Mouse (Mus musculus) megakaryocyte, embryonic 14.5 days (primary cell): ENCODE data around the gene Tagln. TPM values are rescaled to one million over a fixed set of nuclear protein-coding genes. Genes with fewer than 3 reads are reported as not detected.

Source experiments
- H3K27me3 ChIP-seq: replicated peaks from 2 replicates; pipeline ENCODE3; 2012; ENCODE audit warnings: inconsistent platforms
- H3K36me3 ChIP-seq: replicated peaks from 2 replicates; pipeline ENCODE3; 2012; ENCODE audit warnings: low read length, inconsistent platforms, mixed read lengths
- H3K4me1 ChIP-seq: 2 replicates; pipeline ENCODE4 v1.6.1; 2012; ENCODE audit warnings: inconsistent platforms
- H3K4me3 ChIP-seq: replicated peaks from 2 replicates; pipeline ENCODE3; 2012; ENCODE audit warnings: moderate library complexity, mild to moderate bottlenecking, inconsistent platforms
- H3K9me3 ChIP-seq: 2 replicates; pipeline ENCODE4 v1.6.1; 2012; ENCODE audit warnings: inconsistent platforms
- FLI1 ChIP-seq: IDR thresholded peaks from 2 replicates; pipeline ENCODE4 v1.6.1; 2012; ENCODE audit warnings: low read length, inconsistent platforms, mixed read lengths
- GATA1 ChIP-seq: IDR thresholded peaks from 3 replicates; pipeline ENCODE4 v1.6.1; 2012; ENCODE audit warnings: mixed read lengths, low read length, inconsistent platforms, borderline replicate concordance
- polyA plus RNA-seq: library from polyadenylated mRNA; stranded (reverse); fragments of >175 nt; gene quantifications from 2 replicates; pipeline ENCODE4 v1.2.3, GENCODE M21; 2012; ENCODE audit warnings: low replicate concordance; ENCODE audit not compliant: insufficient read depth

The Tagln gene
- polyA plus RNA-seq, 1 experiment, result not detected

DNA sequence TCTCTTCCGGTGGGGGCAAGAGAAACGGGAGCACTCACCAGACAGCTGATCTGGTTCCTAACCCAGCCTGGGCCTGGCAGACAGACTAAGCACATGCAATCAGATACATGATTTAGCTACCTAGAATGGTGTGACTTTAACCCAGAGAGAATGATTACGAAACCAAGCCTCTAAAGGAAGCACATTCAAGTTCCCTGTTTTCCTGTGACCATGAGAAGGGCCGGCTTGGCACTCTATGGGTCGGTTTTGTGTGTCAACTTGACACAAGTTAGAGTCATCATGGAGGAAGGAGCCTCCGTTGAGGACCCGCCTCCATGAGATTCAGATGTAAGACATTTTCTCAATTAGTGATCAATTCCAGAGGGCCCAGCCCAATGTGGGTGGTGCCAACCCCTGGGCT is 23.8 kb upstream of the Tagln start:
- Histone ChIP-seq H3K4me1 (peaks cover 35% of the 10 kb centered on the region), H3K36me3 (peaks cover 54% of the 10 kb centered on the region), H3K27me3 (no peaks in the 10 kb centered on the region), H3K9me3 (no peaks in the 10 kb centered on the region), H3K4me3 (no peak overlapping the region)
- no peak for TF ChIP-seq GATA1
- TF ChIP-seq FLI1, result no peak

GRCm38 (mm10) chr9:45958851-45959250 is 23.0 kb upstream of the Tagln start:
- Histone ChIP-seq H3K4me3 (no peak overlapping the region), H3K27me3 (no peaks in the 10 kb centered on the region), H3K36me3 (peaks cover 46% of the 10 kb centered on the region), H3K9me3 (no peaks in the 10 kb centered on the region), H3K4me1 (peaks cover 41% of the 10 kb centered on the region)
- no peak for TF ChIP-seq GATA1
- no peak for TF ChIP-seq FLI1

- no peak overlapping the region for H3K4me3 ChIP-seq
- no peaks in the 10 kb centered on the region for H3K9me3 ChIP-seq
- H3K36me3 ChIP-seq, result peaks cover 44% of the 10 kb centered on the region
- peaks cover 44% of the 10 kb centered on the region for H3K4me1 ChIP-seq
- H3K27me3 ChIP-seq, result no peaks in the 10 kb centered on the region
- TF ChIP-seq FLI1, result no peak
- TF ChIP-seq GATA1, result no peak
These were observed 22.3 kb upstream of the Tagln start for GRCm38 (mm10) chr9:45958023-45958670.

- H3K4me3 ChIP-seq, result peak within 1 kb of the TSS; percentile 99
- no peaks in the 10 kb centered on the region for H3K27me3 ChIP-seq
- H3K4me1 ChIP-seq, result peaks cover 38% of the 10 kb centered on the region
- no peaks in the 10 kb centered on the region for H3K9me3 ChIP-seq
- H3K36me3 ChIP-seq, result peaks cover 44% of the 10 kb centered on the region
- TF ChIP-seq FLI1 (no peak), GATA1 (no peak)
These were observed 19.5 kb upstream of the Tagln start, which contains the start of gene Sidt2 for GRCm38 (mm10) chr9:45955107-45955963. Sidt2 (minus strand) TSS chr9:45955258.

- H3K36me3 ChIP-seq, result peaks cover 45% of the 10 kb centered on the region
- H3K27me3 ChIP-seq, result no peaks in the 10 kb centered on the region
- no peaks in the 10 kb centered on the region for H3K9me3 ChIP-seq
- H3K4me1 ChIP-seq, result peaks cover 32% of the 10 kb centered on the region
- no peak for TF ChIP-seq GATA1
- TF ChIP-seq FLI1, result no peak
- peak overlapping the region; percentile 99 for H3K4me3 ChIP-seq
These were observed 18.6 kb upstream of the Tagln start for GRCm38 (mm10) chr9:45954294-45955106.

DNA sequence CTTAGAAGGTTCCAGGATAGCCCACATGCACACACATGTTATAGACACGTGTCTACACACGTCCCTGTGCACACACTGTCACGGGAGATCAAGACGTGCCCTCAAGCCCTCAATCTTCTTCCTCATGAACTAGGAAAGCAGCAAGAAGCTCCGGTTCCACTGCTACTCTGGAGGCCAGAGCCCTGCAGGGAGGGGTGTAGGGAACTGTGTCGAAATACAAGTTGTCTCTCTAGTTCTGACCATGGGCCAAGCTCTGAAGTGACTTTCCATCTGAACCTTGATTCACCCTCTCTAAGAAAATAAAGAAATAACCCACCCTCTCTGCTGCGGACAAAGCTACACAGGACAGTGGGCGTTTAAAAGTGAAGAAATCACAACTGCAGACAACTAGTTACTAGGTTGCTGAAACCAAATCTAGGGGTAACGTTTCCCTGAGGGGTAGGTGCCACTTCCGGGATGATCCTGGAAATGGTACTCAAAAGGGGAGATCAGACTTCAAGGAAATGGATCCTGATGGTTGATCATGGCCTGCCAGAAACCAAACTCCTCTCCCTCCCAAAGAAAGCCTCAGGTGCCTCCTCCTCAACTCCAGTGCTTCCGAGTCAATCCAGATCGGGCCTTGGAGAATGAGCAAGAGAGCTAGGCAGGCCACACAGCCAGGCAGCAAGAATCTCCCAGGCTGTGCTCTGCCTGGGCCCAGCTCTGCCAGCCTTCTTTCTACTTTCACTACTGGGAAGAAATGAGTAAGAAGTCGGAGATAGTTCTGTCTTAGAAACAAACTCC is 17.8 kb upstream of the Tagln start:
- Histone ChIP-seq H3K4me1 (peaks cover 32% of the 10 kb centered on the region), H3K27me3 (no peaks in the 10 kb centered on the region), H3K4me3 (peak overlapping the region; percentile 99), H3K36me3 (peaks cover 47% of the 10 kb centered on the region), H3K9me3 (no peaks in the 10 kb centered on the region)
- TF ChIP-seq FLI1, result no peak
- TF ChIP-seq GATA1, result no peak

DNA sequence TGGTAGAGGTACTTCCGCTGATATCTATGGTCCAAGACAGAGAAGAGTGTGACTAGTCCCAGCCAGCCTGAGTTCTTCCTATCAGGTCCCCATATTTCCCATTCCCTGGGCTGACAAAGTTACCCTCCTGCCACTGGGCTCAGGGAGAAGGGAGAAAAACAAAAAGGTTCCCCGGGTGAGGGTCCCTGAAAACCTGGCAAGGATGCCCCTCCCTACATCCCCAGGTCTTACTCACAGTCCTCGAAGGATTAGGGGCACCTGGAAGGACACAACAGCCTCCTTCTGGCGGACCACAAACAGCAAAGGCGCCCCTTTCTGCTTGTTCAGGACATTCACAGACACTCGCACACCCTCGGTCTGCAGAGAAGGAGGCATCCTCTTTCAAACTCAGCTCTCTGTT is 17.0 kb upstream of the Tagln start:
- H3K27me3 ChIP-seq, result no peaks in the 10 kb centered on the region
- peaks cover 32% of the 10 kb centered on the region for H3K4me1 ChIP-seq
- no peak for TF ChIP-seq GATA1
- TF ChIP-seq FLI1, result no peak
- peaks cover 54% of the 10 kb centered on the region for H3K36me3 ChIP-seq
- H3K4me3 ChIP-seq, result peak overlapping the region; percentile 99
- no peaks in the 10 kb centered on the region for H3K9me3 ChIP-seq

DNA sequence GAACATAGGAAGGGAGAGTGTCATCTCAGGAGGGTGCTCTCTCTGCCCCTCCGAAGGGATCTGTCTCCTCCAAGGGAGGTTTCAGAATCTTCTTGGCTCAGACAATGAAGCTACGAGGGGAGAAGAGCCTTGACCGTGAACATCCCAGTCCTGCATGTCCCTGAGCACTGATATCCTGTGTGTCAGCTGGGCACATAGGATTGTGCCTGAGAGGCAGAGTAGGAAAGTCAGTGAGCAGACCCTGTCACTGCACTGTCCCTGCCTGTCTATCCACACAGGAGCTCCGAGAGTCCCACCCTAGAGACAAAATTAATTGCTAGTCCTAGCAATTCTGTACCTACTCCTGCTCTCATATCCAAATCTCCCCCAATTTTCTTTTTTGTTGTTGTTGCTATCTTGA is 16.2 kb upstream of the Tagln start:
- TF ChIP-seq GATA1, result no peak
- no peak for TF ChIP-seq FLI1
- Histone ChIP-seq H3K4me3 (peak overlapping the region; percentile 48), H3K4me1 (peaks cover 34% of the 10 kb centered on the region), H3K27me3 (no peaks in the 10 kb centered on the region), H3K36me3 (peaks cover 63% of the 10 kb centered on the region), H3K9me3 (no peaks in the 10 kb centered on the region)

DNA sequence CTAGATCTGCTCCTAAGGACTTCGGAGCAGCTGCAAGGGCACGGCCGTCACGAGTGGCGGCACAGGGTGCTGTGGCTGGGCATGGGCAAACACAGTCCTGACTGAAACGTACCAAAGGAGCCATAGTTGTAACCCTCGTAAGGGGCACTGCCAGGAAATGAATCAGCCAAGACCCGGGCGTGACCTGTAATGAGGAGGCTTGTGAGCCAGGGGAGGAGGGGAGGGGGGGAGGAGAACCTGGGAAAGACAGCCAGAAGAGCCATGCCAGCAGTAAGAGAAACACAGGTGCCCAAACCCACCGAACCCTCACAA is 11.0 kb upstream of the Tagln start:
- no peak for TF ChIP-seq FLI1
- TF ChIP-seq GATA1, result no peak
- Histone ChIP-seq H3K27me3 (peaks cover 2% of the 10 kb centered on the region), H3K9me3 (no peaks in the 10 kb centered on the region), H3K4me1 (peaks cover 36% of the 10 kb centered on the region), H3K36me3 (peaks cover 96% of the 10 kb centered on the region), H3K4me3 (no peak overlapping the region)
